1 mouse cellular context compared by ENCODE assay signal in genomic region chr10:80053831-80054815, GRCm38 (mm10).
TF ChIP-seq lines count a peak whose summit lies in the region.

No protein-coding gene starts in this region.

TF ChIP-seq in myocyte, 11 proteins besides CTCF, POLR2A, EP300 and RAD21 (continued from another document):
- no peak for TF ChIP-seq MYOG (IDR thresholded peaks at IDR 0.05; ENCODE audit: control insufficient read depth in 1 of 3, insufficient read depth in 1 of 3, insufficient read length in 2 of 3, low read depth in 2 of 3)
- TF ChIP-seq MAX (IDR thresholded peaks at IDR 0.05; ENCODE audit: low read depth), result no peak
- TF ChIP-seq SRF (IDR thresholded peaks at IDR 0.05; ENCODE audit: control insufficient read depth, insufficient read length, low read depth), result no peak
- TF ChIP-seq MYOD1 (IDR thresholded peaks at IDR 0.05; ENCODE audit: control insufficient read depth in 1 of 3, insufficient read length in 2 of 3, low read depth in 2 of 3), result peak in 1 of 3 experiments; percentile 4
- TF ChIP-seq USF1 (IDR thresholded peaks at IDR 0.05; ENCODE audit: low read depth), result no peak
- TF ChIP-seq POLR2AphosphoS2 (IDR thresholded peaks at IDR 0.05; ENCODE audit: insufficient read length, low read depth), result peak; percentile 46
- no peak for TF ChIP-seq E2F4 (IDR thresholded peaks at IDR 0.05; ENCODE audit: insufficient read depth)
- TF ChIP-seq CEBPB (IDR thresholded peaks at IDR 0.05; ENCODE audit: insufficient read depth, poor library complexity, severe bottlenecking), result peak; percentile 70; the same call in 1 of the 2 replicates
- no peak for TF ChIP-seq REST (IDR thresholded peaks at IDR 0.05; ENCODE audit: insufficient read depth, insufficient read length)
- TF ChIP-seq TCF12 (IDR thresholded peaks at IDR 0.05; ENCODE audit: insufficient read depth, poor library complexity, severe bottlenecking), result no peak
